ENCODE assay signal across 27 mouse cellular contexts in genomic region chr17:14086629-14087028, GRCm38 (mm10). TPM values are rescaled to one million over a fixed set of nuclear protein-coding genes. Genes with fewer than 3 reads are reported as not detected.
A peak's percentile ranks its signal among the peaks of the same experiment; 100 is the strongest.
DNase-seq lines count a peak whose midpoint lies in the region; ATAC-seq and TF ChIP-seq lines count a peak whose summit lies in the region.
"Not testable (repeated sequence)": the region's sequence is repeated elsewhere in the genome, so short reads cannot be mapped to it uniquely, and the experiment has no call there.
"Had no signal": no experiment of that assay in that cellular context is flagged by ENCODE, and none has a peak within 500 bp of the region (broad histone marks: within the 10 kb centered on the region; RNA-seq: fewer than 3 reads in every experiment).

No protein-coding gene starts in this region.

- H3K4me3 ChIP-seq in cerebellum, adult 2 months (replicated peaks; ENCODE audit: insufficient read depth, low read depth, low read length); forebrain, postnatal 0 days (ENCODE audit: low read depth, low read length); intestine, postnatal 0 days (ENCODE audit: low read depth, low read length); liver, adult 2 months (ENCODE audit: insufficient read depth, low read depth, low read length); midbrain, embryonic 14.5 days (replicated peaks; ENCODE audit: low read depth, low read length): not testable (repeated sequence)

- not testable (repeated sequence) for H3K4me2 ChIP-seq in forebrain, postnatal 0 days (ENCODE audit: low read depth); intestine, postnatal 0 days (replicated peaks; ENCODE audit: low read depth); midbrain, embryonic 14.5 days (ENCODE audit: low read length)

- not testable (repeated sequence) for H3K9ac ChIP-seq in forebrain, postnatal 0 days; intestine, postnatal 0 days (ENCODE audit: low read depth, low read length); liver, adult 2 months (ENCODE audit: low read depth, low read length); midbrain, embryonic 14.5 days (replicated peaks; ENCODE audit: low read length)

- H3K27ac ChIP-seq in cerebellum, adult 2 months (ENCODE audit: insufficient read depth, low read length); forebrain, postnatal 0 days (ENCODE audit: low read depth, low read length); intestine, postnatal 0 days (ENCODE audit: low read depth, low read length); liver, adult 2 months (replicated peaks; ENCODE audit: insufficient read depth, low read depth, low read length); midbrain, embryonic 14.5 days (replicated peaks; ENCODE audit: low read depth, low read length): not testable (repeated sequence)

- H3K36me3 ChIP-seq in forebrain, postnatal 0 days (ENCODE audit: insufficient read depth); intestine, postnatal 0 days (ENCODE audit: control insufficient read depth, insufficient read depth); liver, adult 2 months (ENCODE audit: control insufficient read depth, insufficient read depth, low read length); midbrain, embryonic 14.5 days (ENCODE audit: control insufficient read depth, insufficient read depth, low read length): not testable (repeated sequence)

- ATAC-seq in forebrain, postnatal 0 days; intestine, postnatal 0 days; midbrain, embryonic 14.5 days (ENCODE audit: low FRiP score, low TSS enrichment): not testable (repeated sequence)

- not testable (repeated sequence) for TF ChIP-seq POLR2A in cerebellum, adult 2 months (IDR thresholded peaks at IDR 0.05; ENCODE audit: borderline replicate concordance, insufficient read depth, low read length); liver, adult 2 months (IDR thresholded peaks at IDR 0.05; ENCODE audit: extremely low read depth, insufficient read depth, low read length)

- TF ChIP-seq CTCF in cerebellum, adult 2 months (IDR thresholded peaks at IDR 0.05; ENCODE audit: borderline replicate concordance, insufficient read depth, low read depth, low read length) = peak; percentile 27; the same call in 1 of the 2 replicates
- peak; percentile 46 for TF ChIP-seq CTCF in forebrain, postnatal 0 days (IDR thresholded peaks at IDR 0.05; ENCODE audit: low read depth)
- peak; percentile 58 for TF ChIP-seq CTCF in intestine, postnatal 0 days (IDR thresholded peaks at IDR 0.05; ENCODE audit: low read depth)
- peak; percentile 25; the same call in 1 of the 2 replicates for TF ChIP-seq CTCF in liver, adult 2 months (IDR thresholded peaks at IDR 0.05; ENCODE audit: low read depth, low read length)

- H3K27me3 ChIP-seq in cerebellum, adult 2 months (ENCODE audit: control insufficient read depth, insufficient read depth, low read length); forebrain, postnatal 0 days (ENCODE audit: insufficient read depth, low read length); intestine, postnatal 0 days (replicated peaks; ENCODE audit: control insufficient read depth, insufficient read depth, low read length); liver, adult 2 months (ENCODE audit: control insufficient read depth, insufficient read depth, low read length); midbrain, embryonic 14.5 days (ENCODE audit: control insufficient read depth, insufficient read depth, low read length): not testable (repeated sequence)

- not testable (repeated sequence) for H3K79me2 ChIP-seq in liver, adult 2 months (ENCODE audit: control insufficient read depth, insufficient read depth, low read length)

- DNase-seq in 3T3-L1 (ENCODE audit: low read depth, low spot score) (peak; percentile 37), NIH3T3 (ENCODE audit: low read depth) (peak; percentile 22)
- DNase-seq in cerebellum, adult 2 months; forebrain, postnatal 0 days: not testable (repeated sequence)
- peak; percentile 19 for DNase-seq in liver, adult 2 months (ENCODE audit: extremely low read depth, low read depth, low spot score)
- peak; percentile 19 for DNase-seq in midbrain, embryonic 14.5 days

- not testable (repeated sequence) for H3K4me1 ChIP-seq in cerebellum, adult 2 months (ENCODE audit: control insufficient read depth, insufficient read depth, low read length); forebrain, postnatal 0 days (ENCODE audit: insufficient read depth); intestine, postnatal 0 days (replicated peaks; ENCODE audit: control insufficient read depth, insufficient read depth, low read length); liver, adult 2 months (ENCODE audit: control insufficient read depth, insufficient read depth, low read length); midbrain, embryonic 14.5 days (ENCODE audit: control insufficient read depth, insufficient read depth, low read length)

- not testable (repeated sequence) for H3K9me3 ChIP-seq in forebrain, postnatal 0 days (ENCODE audit: low read length); intestine, postnatal 0 days (ENCODE audit: control insufficient read depth); midbrain, embryonic 14.5 days (ENCODE audit: control insufficient read depth, low read length)

- WGBS in cerebellum, adult 2 months = 20% methylated on average over 1 of the region's 1 CpGs
- 22% methylated on average over 1 of the region's 1 CpGs for WGBS in forebrain, postnatal 0 days
- 40% methylated on average over 1 of the region's 1 CpGs for WGBS in intestine, postnatal 0 days
- WGBS in liver, adult 2 months = 0% methylated on average over 1 of the region's 1 CpGs
- WGBS in midbrain, embryonic 14.5 days = 8% methylated on average over 1 of the region's 1 CpGs

RNA-seq across cellular contexts. Expression of gene Gm7358, which starts 27.3 kb away (rescaled TPM):
- not detected in 2 replicates for polyA plus RNA-seq in cerebellum, adult 2 months (2012; rRNA removed)
- total RNA-seq in forebrain, postnatal 0 days (2014; rRNA removed) = not detected in 2 replicates
- not detected in 2 replicates for polyA plus RNA-seq in forebrain, postnatal 0 days (2015; fragmentation: Nextera tagmentation; extraction: Ambion mirVana)
- polyA plus RNA-seq in intestine, postnatal 0 days (2015; fragmentation: Nextera tagmentation; extraction: Ambion mirVana) = not detected in 2 replicates
- not detected in 2 replicates for total RNA-seq in liver, adult 2 months (2014; rRNA removed)
- polyA plus RNA-seq in liver, adult 2 months (2012; rRNA removed) = not detected in 2 replicates
- polyA plus RNA-seq in midbrain, embryonic 14.5 days (2014; fragmentation: Nextera tagmentation; extraction: Ambion mirVana) = not detected in 2 replicates
- total RNA-seq: adrenal gland, adult 18-20 months; adrenal gland, postnatal 36 days; gastrocnemius, postnatal 14 days; heart, postnatal 14 days; layer of hippocampus, adult 18-20 months; layer of hippocampus, postnatal 25 days; left cerebral cortex, postnatal 10 days; MEL had no signal
- polyA plus RNA-seq: CD4-positive, CD25-positive, alpha-beta regulatory T cell, adult 4 months; embryonic facial prominence, embryonic 15.5 days; forebrain, embryonic 15.5 days; heart, embryonic 12.5 days; hindbrain, embryonic 12.5 days; limb, embryonic 11.5 days; liver, embryonic 11.5 days; lung, adult 2 months; midbrain, embryonic 15.5 days; myocyte; neural tube, embryonic 13.5 days; stomach, embryonic 14.5 days had no signal
